Mouse (Mus musculus) heart, postnatal 25 days (tissue): ENCODE data around the gene Gm44596. TPM values are rescaled to one million over a fixed set of nuclear protein-coding genes. Genes with fewer than 3 reads are reported as not detected.
A peak's percentile ranks its signal among the peaks of the same experiment; 100 is the strongest.

ENCODE experiments used
- DNase-seq: peaks from one replicate; pipeline ENCODE4 v3.0.0; 2022; ENCODE audit warnings: low spot score
- intact Hi-C: fragments of 180-260 bp; cut with DNase I; formaldehyde crosslinking; loops from one replicate; pipeline ENCODE4 v1.15.1; 2025
- total RNA-seq, 2 experiments: library from RNA; stranded (reverse); gene quantifications; 2 replicates each; pipeline ENCODE4 v1.2.3; 2021

Gm44596 gene
- not detected for total RNA-seq

GRCm38 (mm10) chr6:128375192-128375591 is at the start of gene Gm44596, which contains the start of gene Tex52:
TSS of gene Gm44596 (plus strand) at chr6:128375503.
TSS of gene Tex52 (plus strand) at chr6:128375456.
- peak; percentile 33 for DNase-seq
- intact Hi-C loops, result no loop called here

- intact Hi-C loops, result no loop called here
- DNase-seq, result peak; percentile 9
These were observed 40.7 kb upstream of the Gm44596 start for GRCm38 (mm10) chr6:128334397-128335124.

GRCm38 (mm10) chr6:128337467-128337866 is 37.8 kb upstream of the Gm44596 start:
- intact Hi-C loops, result no loop called here
- no peak for DNase-seq

GRCm38 (mm10) chr6:128338876-128339275 is 36.4 kb upstream of the Gm44596 start:
- intact Hi-C loops, result no loop called here
- DNase-seq, result no peak

GRCm38 (mm10) chr6:128341956-128342723 is 33.2 kb upstream of the Gm44596 start:
- intact Hi-C loops, result no loop called here
- DNase-seq, result no peak

GRCm38 (mm10) chr6:128345623-128346022 is 29.7 kb upstream of the Gm44596 start:
- DNase-seq, result no peak
- intact Hi-C loops, result no loop called here

- intact Hi-C loops, result no loop called here
- no peak for DNase-seq
These were observed 28.5 kb upstream of the Gm44596 start for GRCm38 (mm10) chr6:128346782-128347181.

- intact Hi-C loops, result no loop called here
- no peak for DNase-seq
These were observed 25.6 kb upstream of the Gm44596 start for GRCm38 (mm10) chr6:128349711-128350110.

- intact Hi-C loops, result no loop called here
- no peak for DNase-seq
These were observed 21.2 kb upstream of the Gm44596 start for GRCm38 (mm10) chr6:128354140-128354539.

- DNase-seq, result no peak
- intact Hi-C loops, result no loop called here
These were observed 20.1 kb upstream of the Gm44596 start for GRCm38 (mm10) chr6:128355201-128355681.

- DNase-seq, result peak; percentile 92
- intact Hi-C loops, result no loop called here
These were observed 19.4 kb upstream of the Gm44596 start, which contains the start of gene Tulp3 for GRCm38 (mm10) chr6:128355726-128356416. TSS of gene Tulp3 (minus strand) at chr6:128355851.

- intact Hi-C loops, result loop anchor here (2.0 kb wide), 1 partner anchor 40 kb away; no protein-coding TSS in a partner anchor
- DNase-seq, result no peak
These were observed 16.3 kb upstream of the Gm44596 start for GRCm38 (mm10) chr6:128358999-128359398.

- intact Hi-C loops, result loop anchor here (5.0 kb wide), 1 partner anchor 50 kb away; no protein-coding TSS in a partner anchor
- no peak for DNase-seq
These were observed 13.4 kb upstream of the Gm44596 start for GRCm38 (mm10) chr6:128361901-128362300.

GRCm38 (mm10) chr6:128362381-128363006 is 12.8 kb upstream of the Gm44596 start, which contains the start of the genes Rhno1 and Foxm1:
TSS of gene Rhno1 (minus strand) at chr6:128362911.
TSS of gene Foxm1 (plus strand) at chr6:128362967.
- intact Hi-C loops, result loop anchor here (5.0 kb wide), 1 partner anchor 50 kb away; no protein-coding TSS in a partner anchor
- peak; percentile 79 for DNase-seq

GRCm38 (mm10) chr6:128363007-128363825 is 12.1 kb upstream of the Gm44596 start:
- intact Hi-C loops, result loop anchor here (5.0 kb wide), 1 partner anchor 49 kb away; no protein-coding TSS in a partner anchor
- DNase-seq, result no peak

GRCm38 (mm10) chr6:128364721-128365120 is 10.6 kb upstream of the Gm44596 start:
- intact Hi-C loops, result loop anchor here (5.0 kb wide), 1 partner anchor 48 kb away; no protein-coding TSS in a partner anchor
- no peak for DNase-seq

- intact Hi-C loops, result no loop called here
- no peak for DNase-seq
These were observed 8.8 kb upstream of the Gm44596 start for GRCm38 (mm10) chr6:128366466-128366865.

GRCm38 (mm10) chr6:128370040-128370439 is 5.3 kb upstream of the Gm44596 start:
- DNase-seq, result no peak
- intact Hi-C loops, result no loop called here
